Mouse (Mus musculus) C2C12 (cell line): ENCODE data around the gene Ildr2.

ENCODE experiments used
- CEBPB ChIP-seq: IDR thresholded peaks from one replicate; pipeline ENCODE4 v1.6.1; 2011; ENCODE audit warnings: low read depth, mild to moderate bottlenecking, control low read depth, moderate library complexity
- CTCF ChIP-seq: IDR thresholded peaks from one replicate; pipeline ENCODE4 v1.5.1; 2011; ENCODE audit not compliant: control insufficient read depth, insufficient read depth, insufficient read length
- FOSL1 ChIP-seq: IDR thresholded peaks from one replicate; pipeline ENCODE4 v1.8.0; 2011; ENCODE audit warnings: mild to moderate bottlenecking, low read length; ENCODE audit not compliant: poor library complexity, insufficient read depth, severe bottlenecking
- MAX ChIP-seq: IDR thresholded peaks from one replicate; pipeline ENCODE4 v1.6.1; 2011; ENCODE audit warnings: mild to moderate bottlenecking, control low read depth
- MYOD1 ChIP-seq: IDR thresholded peaks from one replicate; pipeline ENCODE4 v1.6.1; 2011; ENCODE audit warnings: low read depth; ENCODE audit not compliant: control insufficient read depth, insufficient read length
- MYOG ChIP-seq: IDR thresholded peaks from one replicate; pipeline ENCODE4 v1.6.1; 2011; ENCODE audit not compliant: control insufficient read depth, insufficient read length; ENCODE audit errors: extremely low read depth
- USF1 ChIP-seq: IDR thresholded peaks from one replicate; pipeline ENCODE4 v1.6.1; 2011; ENCODE audit warnings: low read depth, mild to moderate bottlenecking, control low read depth, moderate library complexity

DNA sequence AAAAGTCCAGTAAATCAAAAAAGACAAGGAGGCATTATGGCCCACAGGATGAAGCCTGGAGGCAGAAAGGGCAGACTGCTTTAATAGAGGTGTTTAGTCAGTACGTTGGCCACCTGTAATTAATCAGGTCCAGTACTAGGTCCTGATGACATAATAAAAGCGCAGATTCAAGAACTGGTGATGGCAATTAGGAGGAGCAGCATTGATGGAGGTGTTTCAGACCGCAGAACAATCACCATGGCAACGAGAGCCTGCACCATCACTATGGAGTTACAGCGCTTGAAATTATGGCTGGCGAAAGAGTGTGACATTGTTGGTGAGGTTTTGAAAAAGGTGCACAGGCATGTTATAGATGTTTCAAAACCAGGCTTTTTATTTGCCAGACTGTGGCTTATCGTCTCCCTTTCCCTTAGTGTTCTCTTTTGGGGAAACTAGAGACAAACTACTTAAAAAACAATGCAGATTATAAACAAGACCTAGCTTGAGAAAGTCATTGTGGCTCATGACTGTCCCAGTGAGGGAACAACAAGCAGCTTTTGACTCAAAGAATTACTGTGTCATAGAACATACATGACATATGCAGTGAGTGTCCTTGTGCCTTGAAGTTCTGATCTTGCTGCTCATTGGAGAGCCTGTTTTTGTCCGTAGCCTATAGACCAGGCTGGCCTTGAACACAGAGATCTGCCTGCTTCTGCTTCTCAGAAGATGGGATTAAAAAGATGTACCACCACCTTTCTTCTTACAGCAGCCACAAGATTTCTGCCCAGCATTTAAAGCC, 90.5 kb downstream of the Ildr2 start:
- no peak for TF ChIP-seq MYOD1
- no peak for TF ChIP-seq MAX
- TF ChIP-seq CTCF = no peak
- TF ChIP-seq USF1 = no peak
- no peak for TF ChIP-seq CEBPB
- TF ChIP-seq MYOG = no peak
- TF ChIP-seq FOSL1 = no peak
